Mouse (Mus musculus) myocyte (in vitro differentiated cells): ENCODE data around the gene Smyd3. TPM values are rescaled to one million over a fixed set of nuclear protein-coding genes. Genes with fewer than 3 reads are reported as not detected.

ENCODE experiments used
- H3K27me3 ChIP-seq: one replicate; pipeline ENCODE4 v1.6.1; 2011; ENCODE audit not compliant: control insufficient read depth, insufficient read depth, insufficient read length
- H3K36me3 ChIP-seq: one replicate; pipeline ENCODE4 v1.6.1; 2011; ENCODE audit not compliant: control insufficient read depth, insufficient read depth
- H3K4me2 ChIP-seq: one replicate; pipeline ENCODE4 v1.6.1; 2011; ENCODE audit warnings: low read depth, control low read depth
- H3K4me3 ChIP-seq: one replicate; pipeline ENCODE4 v1.5.1; 2011; ENCODE audit warnings: mild to moderate bottlenecking, control low read depth, moderate library complexity
- H3K79me2 ChIP-seq: one replicate; pipeline ENCODE4 v1.6.1; 2011; ENCODE audit not compliant: control insufficient read depth, insufficient read depth
- H3ac ChIP-seq: one replicate; pipeline ENCODE4 v1.6.1; 2011; ENCODE audit not compliant: control insufficient read depth, insufficient read length
- CEBPB ChIP-seq: IDR thresholded peaks from 2 replicates; pipeline ENCODE4 v1.6.1; 2011; ENCODE audit warnings: mild to moderate bottlenecking, moderate library complexity; ENCODE audit not compliant: poor library complexity, insufficient read depth, severe bottlenecking
- E2F4 ChIP-seq: IDR thresholded peaks from one replicate; pipeline ENCODE4 v1.6.1; 2011; ENCODE audit warnings: mild to moderate bottlenecking, control low read depth, moderate library complexity; ENCODE audit not compliant: insufficient read depth
- MAX ChIP-seq: IDR thresholded peaks from one replicate; pipeline ENCODE4 v1.6.1; 2011; ENCODE audit warnings: low read depth, mild to moderate bottlenecking, control low read depth
- MYOD1 ChIP-seq, 3 experiments: IDR thresholded peaks; one replicate each; pipeline ENCODE4 v1.6.1; 2011; ENCODE audit warnings: control low read depth in 2 of 3, low read depth in 2 of 3, mild to moderate bottlenecking in 2 of 3, moderate library complexity in 1 of 3; ENCODE audit not compliant: insufficient read length in 2 of 3, control insufficient read depth in 1 of 3
- MYOG ChIP-seq, 3 experiments: IDR thresholded peaks; one replicate each; pipeline ENCODE4 v1.6.1; 2011; ENCODE audit warnings: control low read depth in 2 of 3, low read depth in 2 of 3, mild to moderate bottlenecking in 2 of 3; ENCODE audit not compliant: insufficient read length in 2 of 3, control insufficient read depth in 1 of 3, insufficient read depth in 1 of 3
- POLR2A ChIP-seq: IDR thresholded peaks from one replicate; pipeline ENCODE4 v1.6.1; 2011; ENCODE audit warnings: low read depth, mild to moderate bottlenecking, control low read depth, moderate library complexity; ENCODE audit not compliant: insufficient read length
- POLR2AphosphoS2 ChIP-seq: IDR thresholded peaks from one replicate; pipeline ENCODE4 v1.6.1; 2011; ENCODE audit warnings: low read depth, control low read depth; ENCODE audit not compliant: insufficient read length
- REST ChIP-seq: IDR thresholded peaks from one replicate; pipeline ENCODE4 v1.6.1; 2011; ENCODE audit warnings: mild to moderate bottlenecking, control low read depth, moderate library complexity; ENCODE audit not compliant: insufficient read depth, insufficient read length
- SRF ChIP-seq: IDR thresholded peaks from one replicate; pipeline ENCODE4 v1.6.1; 2011; ENCODE audit warnings: low read depth; ENCODE audit not compliant: control insufficient read depth, insufficient read length
- TCF12 ChIP-seq: IDR thresholded peaks from one replicate; pipeline ENCODE4 v1.6.1; 2011; ENCODE audit warnings: mild to moderate bottlenecking, control low read depth; ENCODE audit not compliant: poor library complexity, insufficient read depth, severe bottlenecking
- TCF3 ChIP-seq: IDR thresholded peaks from one replicate; pipeline ENCODE4 v1.6.1; 2011; ENCODE audit warnings: low read depth, control low read depth; ENCODE audit not compliant: insufficient read length
- USF1 ChIP-seq: IDR thresholded peaks from one replicate; pipeline ENCODE4 v1.6.1; 2011; ENCODE audit warnings: low read depth, mild to moderate bottlenecking, control low read depth, moderate library complexity
- polyA plus RNA-seq: library from polyadenylated mRNA; unstranded; fragments of >200 nt; fragmentation: generic; extraction: Trizol; gene quantifications from one replicate; pipeline ENCODE4 v1.2.1, GENCODE M21; 2012; ENCODE audit warnings: missing spikeins

The Smyd3 gene
- polyA plus RNA-seq, 1 experiment: 22.7 TPM

GRCm38 (mm10) chr1:179197821-179198516, 319.9 kb downstream of the Smyd3 start:
- H3K36me3 ChIP-seq: no peaks in the 10 kb centered on the region
- H3K79me2 ChIP-seq: no peaks in the 10 kb centered on the region
- no peaks in the 10 kb centered on the region for H3K27me3 ChIP-seq
- H3K4me3 ChIP-seq: no peak overlapping the region
- no peak overlapping the region for H3ac ChIP-seq
- peak overlapping the region; percentile 63 for H3K4me2 ChIP-seq
- no peak for TF ChIP-seq MAX
- no peak for TF ChIP-seq MYOD1 (IDR thresholded peaks at IDR 0.05; ENCODE audit: control insufficient read depth in 1 of 3, insufficient read length in 2 of 3, low read depth in 2 of 3)
- no peak for TF ChIP-seq TCF12
- no peak for TF ChIP-seq MYOG (IDR thresholded peaks at IDR 0.05; ENCODE audit: control insufficient read depth in 1 of 3, insufficient read depth in 1 of 3, insufficient read length in 2 of 3, low read depth in 2 of 3)
- no peak for TF ChIP-seq SRF
- no peak for TF ChIP-seq POLR2AphosphoS2
- TF ChIP-seq TCF3: no peak
- no peak for TF ChIP-seq E2F4
- no peak for TF ChIP-seq CEBPB
- no peak for TF ChIP-seq REST
- TF ChIP-seq USF1: no peak
- TF ChIP-seq POLR2A: no peak

GRCm38 (mm10) chr1:179197156-179197555, 320.7 kb downstream of the Smyd3 start:
- Histone ChIP-seq H3ac (no peak overlapping the region), H3K27me3 (no peaks in the 10 kb centered on the region), H3K36me3 (no peaks in the 10 kb centered on the region), H3K79me2 (no peaks in the 10 kb centered on the region), H3K4me3 (no peak overlapping the region), H3K4me2 (no peak overlapping the region)
- no peak for TF ChIP-seq MAX
- TF ChIP-seq MYOG (IDR thresholded peaks at IDR 0.05; ENCODE audit: control insufficient read depth in 1 of 3, insufficient read depth in 1 of 3, insufficient read length in 2 of 3, low read depth in 2 of 3): no peak
- TF ChIP-seq SRF: no peak
- TF ChIP-seq REST: no peak
- no peak for TF ChIP-seq POLR2A
- TF ChIP-seq POLR2AphosphoS2: no peak
- no peak for TF ChIP-seq USF1
- no peak for TF ChIP-seq TCF3

GRCm38 (mm10) chr1:179196422-179196821, 321.4 kb downstream of the Smyd3 start:
- H3K4me2 ChIP-seq: no peak overlapping the region
- no peaks in the 10 kb centered on the region for H3K27me3 ChIP-seq
- no peaks in the 10 kb centered on the region for H3K36me3 ChIP-seq
- H3K4me3 ChIP-seq: no peak overlapping the region
- no peaks in the 10 kb centered on the region for H3K79me2 ChIP-seq
- no peak overlapping the region for H3ac ChIP-seq
- TF ChIP-seq MYOD1 (IDR thresholded peaks at IDR 0.05; ENCODE audit: control insufficient read depth in 1 of 3, insufficient read length in 2 of 3, low read depth in 2 of 3): no peak
- TF ChIP-seq MYOG (IDR thresholded peaks at IDR 0.05; ENCODE audit: control insufficient read depth in 1 of 3, insufficient read depth in 1 of 3, insufficient read length in 2 of 3, low read depth in 2 of 3): no peak
- no peak for TF ChIP-seq CEBPB
- TF ChIP-seq TCF12: no peak
- no peak for TF ChIP-seq TCF3
- no peak for TF ChIP-seq USF1
- no peak for TF ChIP-seq POLR2AphosphoS2
- TF ChIP-seq E2F4: no peak
- no peak for TF ChIP-seq MAX
- TF ChIP-seq REST: no peak
- no peak for TF ChIP-seq SRF
- TF ChIP-seq POLR2A: no peak

- H3K4me3 ChIP-seq: no peak overlapping the region
- no peak overlapping the region for H3K4me2 ChIP-seq
- no peaks in the 10 kb centered on the region for H3K79me2 ChIP-seq
- H3K27me3 ChIP-seq: no peaks in the 10 kb centered on the region
- no peaks in the 10 kb centered on the region for H3K36me3 ChIP-seq
- TF ChIP-seq E2F4 (no peak), SRF (no peak), USF1 (no peak), TCF3 (no peak), POLR2AphosphoS2 (no peak), REST (no peak), MYOG (IDR thresholded peaks at IDR 0.05; ENCODE audit: control insufficient read depth in 1 of 3, insufficient read depth in 1 of 3, insufficient read length in 2 of 3, low read depth in 2 of 3) (no peak)
- H3ac ChIP-seq: no peak overlapping the region
Measured at GRCm38 (mm10) chr1:179192781-179193180, 325.1 kb downstream of the Smyd3 start.

DNA sequence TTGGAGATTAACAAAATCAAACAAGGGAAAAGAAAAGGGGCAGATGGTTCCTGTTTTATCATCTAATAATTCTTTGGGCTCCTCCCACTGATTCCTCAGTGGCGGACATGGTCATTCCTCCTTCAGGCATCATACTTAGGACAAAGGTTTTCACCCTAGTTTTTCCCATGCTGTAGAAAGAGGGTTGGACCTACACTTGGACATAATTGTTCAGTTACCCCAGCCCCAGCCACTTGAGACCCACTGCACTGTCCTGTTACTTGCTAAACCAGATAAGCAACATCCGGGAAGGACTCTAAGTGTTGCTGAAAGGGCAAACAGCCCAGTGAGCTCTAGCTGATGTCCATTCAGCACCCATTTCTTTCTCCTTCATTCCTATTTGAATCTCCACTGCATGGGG, 327.0 kb downstream of the Smyd3 start:
- H3K36me3 ChIP-seq: no peaks in the 10 kb centered on the region
- no peak for TF ChIP-seq REST
- TF ChIP-seq TCF12: no peak
- TF ChIP-seq TCF3: no peak
- no peak for TF ChIP-seq MAX
- TF ChIP-seq SRF: no peak
- TF ChIP-seq E2F4: no peak
- TF ChIP-seq USF1: no peak
- TF ChIP-seq CEBPB: no peak
- TF ChIP-seq POLR2A: no peak
- H3K4me2 ChIP-seq: no peak overlapping the region
- no peaks in the 10 kb centered on the region for H3K79me2 ChIP-seq
- no peak overlapping the region for H3K4me3 ChIP-seq
- H3K27me3 ChIP-seq: no peaks in the 10 kb centered on the region
- no peak overlapping the region for H3ac ChIP-seq
